Mouse (Mus musculus): ENCODE results near the gene Gm17606.
A peak's percentile ranks its signal among the peaks of the same experiment; 100 is the strongest.
"Not testable (repeated sequence)": the region's sequence is repeated elsewhere in the genome, so short reads cannot be mapped to it uniquely, and the experiment has no call there.

The Gm17606 gene

GRCm38 (mm10) chr14:54640946-54641304 is at the start of gene Gm17606:
TSS of gene Gm17606 (plus strand) at chr14:54640952.
- DNase-seq (ENCODE audit: low spot score), result no peak

DNA sequence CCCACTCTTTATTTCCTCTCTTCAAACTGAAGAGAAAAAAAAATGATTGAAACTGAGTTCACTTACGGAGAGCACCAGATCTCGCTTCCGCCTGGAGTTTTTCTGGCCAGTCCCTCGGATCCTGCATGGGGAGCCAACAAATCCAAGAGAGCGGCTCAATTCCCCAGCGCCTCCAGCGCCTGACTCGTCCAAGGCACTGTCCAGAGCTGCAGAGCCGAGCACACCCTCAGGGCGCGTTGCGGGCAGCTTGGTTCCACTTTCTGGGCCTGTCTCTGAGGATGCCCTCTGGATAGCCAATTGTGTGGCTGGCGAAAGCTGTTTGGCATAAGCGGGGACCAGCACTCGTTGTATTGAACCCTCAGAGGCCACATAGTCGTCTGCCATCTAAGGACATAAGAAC is 49.7 kb upstream of the Gm17606 start:
- DNase-seq (ENCODE audit: low spot score), result no peak

GRCm38 (mm10) chr14:54592319-54592934 is 48.3 kb upstream of the Gm17606 start:
- DNase-seq (ENCODE audit: low spot score), result no peak

GRCm38 (mm10) chr14:54594055-54594454 is 46.7 kb upstream of the Gm17606 start:
- no peak for DNase-seq (ENCODE audit: low spot score)

DNA sequence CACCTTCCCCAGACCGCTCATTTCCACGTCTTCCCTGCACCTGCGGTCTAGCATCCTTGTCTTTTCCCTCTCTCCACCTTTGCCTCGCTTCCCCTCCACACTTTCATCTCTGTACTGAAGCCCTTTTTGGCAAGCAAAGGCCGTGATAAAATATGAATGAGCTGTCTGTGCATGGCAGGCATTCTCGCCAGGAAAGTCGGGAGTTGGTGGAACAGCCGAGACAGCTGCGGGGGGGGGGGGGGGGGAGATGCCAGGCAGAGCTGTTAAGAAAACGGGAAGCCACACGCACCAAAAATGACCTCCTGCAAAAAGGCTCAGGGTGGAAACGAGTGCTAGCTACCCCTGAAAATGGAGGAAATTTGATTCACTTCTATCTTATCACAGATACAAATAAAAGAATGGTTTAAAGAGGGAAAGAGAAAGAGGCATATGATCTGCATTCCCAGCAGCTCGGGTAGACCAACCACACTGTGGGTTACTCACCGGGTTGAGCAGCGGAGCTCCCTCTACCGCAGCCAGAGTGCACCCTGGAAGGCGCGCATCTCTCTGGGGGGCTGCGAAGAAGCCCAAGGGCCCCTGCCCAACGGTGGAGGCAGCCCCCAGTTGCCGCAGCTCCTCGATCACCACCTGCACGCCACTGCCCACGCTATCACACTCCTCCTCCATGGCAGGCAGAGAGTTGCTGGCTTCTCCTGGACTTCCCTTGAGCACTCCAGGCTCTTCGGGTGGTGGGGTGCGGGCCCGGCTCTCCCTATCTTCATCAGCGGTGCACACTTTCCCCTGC is 45.9 kb upstream of the Gm17606 start:
- no peak for DNase-seq (ENCODE audit: low spot score)

DNA sequence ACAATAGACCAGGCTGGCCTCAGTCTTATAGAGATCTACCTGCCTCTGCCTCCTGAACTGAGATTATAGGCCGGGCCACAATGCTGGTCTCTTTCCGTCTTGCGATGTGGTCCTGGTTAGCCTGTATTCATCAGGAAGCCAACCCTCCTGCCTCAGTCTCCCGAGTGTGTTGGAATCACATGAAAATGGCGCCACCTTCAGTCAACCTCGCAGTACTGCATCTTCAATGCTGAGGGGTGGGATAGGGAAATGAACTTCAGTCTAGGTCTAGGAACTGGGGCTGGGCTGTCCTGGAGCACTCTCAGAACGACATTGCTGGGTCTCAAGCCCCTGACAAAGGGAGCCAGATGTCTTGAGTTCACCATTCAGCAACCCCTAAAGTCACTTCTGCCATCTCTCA is 43.7 kb upstream of the Gm17606 start:
- no peak for DNase-seq (ENCODE audit: low spot score)

DNA sequence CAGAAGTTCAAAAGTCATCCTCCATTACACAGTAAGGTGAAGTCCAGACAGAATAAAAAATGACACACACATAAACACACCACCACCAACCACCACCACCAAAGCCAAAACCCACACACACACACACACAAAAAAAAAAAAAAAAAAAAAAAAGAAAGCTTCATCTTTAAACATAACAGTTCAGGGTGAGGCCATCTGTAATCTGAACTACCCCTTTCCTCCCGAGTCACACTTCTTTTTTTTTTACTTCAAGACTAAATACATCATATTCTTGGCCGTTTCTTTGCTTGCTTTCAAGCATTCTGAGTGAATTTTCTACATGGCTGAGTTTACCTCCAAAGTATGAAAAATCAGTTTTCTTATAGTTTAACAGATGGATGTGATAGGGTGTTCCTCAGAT is 39.2 kb upstream of the Gm17606 start:
- no peak for DNase-seq (ENCODE audit: low spot score)

DNA sequence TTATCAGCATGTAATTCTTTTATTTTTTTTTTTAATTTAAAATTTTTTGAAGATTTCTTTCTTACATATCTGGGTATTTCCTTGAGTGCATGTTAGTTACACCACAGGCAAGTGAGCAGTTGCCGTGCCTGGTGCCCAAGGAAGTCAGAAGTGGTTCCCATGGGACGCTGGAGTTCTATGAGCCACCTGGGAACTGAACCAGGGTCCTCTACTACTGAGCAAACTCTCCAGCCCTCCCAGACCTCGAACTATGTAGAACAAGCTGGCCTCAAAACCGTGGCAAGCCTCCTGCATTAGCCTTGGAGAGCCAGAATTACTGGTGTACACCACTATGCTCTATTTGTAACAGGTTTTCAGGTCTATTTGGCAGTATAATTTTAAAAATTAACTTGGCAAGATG is 38.1 kb upstream of the Gm17606 start:
- DNase-seq (ENCODE audit: low spot score), result no peak

DNA sequence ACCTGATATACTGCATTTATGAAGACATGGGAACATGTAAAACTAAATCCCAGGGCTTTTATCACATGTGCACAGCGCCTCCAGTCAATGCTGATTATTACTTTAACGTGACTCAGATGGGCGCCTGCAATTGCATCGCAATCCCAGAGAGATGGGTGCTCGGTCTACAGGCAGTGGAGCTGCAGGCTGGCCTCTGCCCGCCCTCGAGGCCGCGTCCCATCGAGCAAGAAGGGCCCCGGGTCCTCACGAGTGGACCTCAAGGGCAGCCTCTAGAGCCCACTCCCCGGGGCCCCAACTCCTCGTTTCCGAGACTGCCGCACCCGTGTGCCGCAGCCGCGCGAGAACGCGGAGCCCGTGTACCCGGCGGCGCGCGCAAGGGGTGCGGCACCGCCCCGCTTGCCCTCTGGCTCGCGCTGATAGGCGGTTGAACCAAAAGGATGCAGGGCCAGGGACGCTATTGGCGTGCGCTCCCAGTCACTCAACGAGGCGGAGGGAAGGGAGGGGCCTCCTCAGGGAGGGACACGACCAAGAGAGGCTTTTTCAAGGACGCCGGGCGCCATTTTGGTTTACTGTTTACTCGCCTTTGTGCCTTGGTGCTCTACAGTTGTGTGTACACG is 37.6 kb upstream of the Gm17606 start:
- DNase-seq (ENCODE audit: low spot score), result peak; percentile 75

DNA sequence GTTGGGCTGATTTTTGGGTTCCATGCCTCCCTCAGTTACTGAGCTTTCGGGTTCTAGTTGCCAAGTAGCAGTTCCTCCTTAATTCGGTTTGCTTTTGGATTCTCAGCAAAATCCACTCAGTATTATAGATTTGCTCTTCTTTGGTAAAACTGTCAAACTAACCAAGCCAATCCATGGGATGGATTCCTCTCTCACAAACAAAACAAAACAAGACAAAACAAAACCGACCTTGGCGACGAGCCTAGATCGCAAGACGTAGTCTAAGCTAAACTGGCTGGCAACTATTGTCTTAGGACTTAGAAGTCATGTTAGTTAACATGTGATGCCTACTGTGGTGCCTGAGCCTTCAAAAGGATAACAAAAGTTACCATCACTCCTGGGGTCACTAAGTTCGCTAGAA is 37.1 kb upstream of the Gm17606 start:
- DNase-seq (ENCODE audit: low spot score), result no peak

DNA sequence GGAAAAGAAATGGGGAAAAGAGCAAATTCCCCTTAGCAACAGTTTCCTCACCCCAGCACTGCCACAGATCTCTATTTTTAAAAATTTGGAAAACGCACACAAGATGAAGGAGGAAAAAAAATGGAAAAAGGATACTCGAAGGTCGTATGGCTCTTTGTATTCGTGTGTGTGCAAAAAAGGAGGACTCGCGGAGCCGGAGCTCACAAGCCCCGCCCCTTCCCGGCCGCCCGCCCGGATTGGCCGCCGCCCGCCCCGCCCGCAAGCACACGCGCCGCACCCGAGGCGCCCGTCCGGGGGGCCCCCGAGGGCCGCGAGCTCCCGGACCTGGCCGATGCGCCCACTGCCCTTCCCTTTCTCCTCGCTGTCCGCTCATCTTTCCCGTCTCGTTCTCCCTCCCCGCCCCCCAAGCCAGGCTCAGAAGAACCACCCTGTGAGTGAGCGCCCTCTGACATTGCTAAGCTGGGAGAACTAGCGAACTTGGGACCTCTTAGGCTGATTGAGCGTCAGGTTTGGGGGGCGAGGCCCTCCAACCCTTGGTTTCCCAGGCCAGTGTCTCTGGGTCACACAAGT is 34.9 kb upstream of the Gm17606 start, which contains the start of gene 4931414P19Rik:
4931414P19Rik (minus strand) TSS at position 242 of the 570 bp plus-strand sequence.
- peak; percentile 39 for DNase-seq (ENCODE audit: low spot score)

- DNase-seq (ENCODE audit: low spot score), result no peak
These were observed 33.5 kb upstream of the Gm17606 start for GRCm38 (mm10) chr14:54607226-54607625.

GRCm38 (mm10) chr14:54609245-54609644 is 31.5 kb upstream of the Gm17606 start:
- no peak for DNase-seq (ENCODE audit: low spot score)

DNA sequence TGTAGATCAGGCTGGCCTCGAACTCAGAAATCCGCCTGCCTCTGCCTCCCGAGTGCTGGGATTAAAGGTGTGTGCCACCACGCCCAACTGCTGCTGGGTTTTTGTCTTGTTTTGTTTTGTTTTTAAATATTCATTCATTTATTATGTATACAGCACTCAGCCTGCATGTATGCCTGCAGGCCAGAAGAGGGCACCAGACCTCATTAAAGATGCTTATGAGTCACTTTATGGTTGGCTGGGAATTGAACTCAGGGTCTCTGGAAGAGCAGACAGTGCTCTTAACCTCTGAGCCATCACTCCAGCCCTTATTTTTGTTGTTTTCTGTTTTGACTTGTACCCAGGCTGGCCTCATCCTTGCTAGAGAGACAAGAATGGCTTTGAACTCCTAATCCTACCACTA is 30.8 kb upstream of the Gm17606 start:
- DNase-seq (ENCODE audit: low spot score), result no peak

- DNase-seq (ENCODE audit: low spot score), result peak; percentile 48
These were observed 30.1 kb upstream of the Gm17606 start for GRCm38 (mm10) chr14:54610648-54611047.

GRCm38 (mm10) chr14:54614130-54614529 is 26.6 kb upstream of the Gm17606 start:
- not testable (repeated sequence) for DNase-seq (ENCODE audit: low spot score)

DNA sequence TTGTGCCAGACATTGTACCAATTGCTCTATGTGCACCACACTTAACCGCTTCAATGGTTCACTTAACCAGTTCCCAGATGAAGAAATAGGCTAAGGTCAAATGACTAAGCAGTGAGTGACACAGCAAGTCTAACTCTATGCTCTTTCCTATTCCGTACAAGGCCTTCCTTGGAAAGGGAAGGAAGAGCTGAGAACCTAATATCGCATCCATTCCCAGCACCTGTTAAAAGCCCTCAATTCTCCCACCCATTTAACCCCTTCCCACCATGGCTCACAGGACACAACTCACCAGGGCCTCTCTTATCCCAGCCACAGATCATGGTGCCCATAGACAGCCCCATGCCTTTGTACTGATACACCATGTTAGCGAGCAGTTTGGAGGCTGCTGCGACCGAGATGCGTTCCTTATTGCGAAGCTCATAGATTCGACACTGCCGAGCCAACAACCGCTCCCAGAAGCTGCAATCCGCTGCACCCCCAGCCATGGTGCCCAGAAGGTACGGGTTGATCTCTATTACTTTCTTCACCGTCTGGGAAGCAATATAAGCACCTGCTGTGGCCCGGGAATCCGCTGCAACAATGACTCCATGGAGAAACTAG is 24.4 kb upstream of the Gm17606 start:
- DNase-seq (ENCODE audit: low spot score), result no peak

GRCm38 (mm10) chr14:54617152-54617896 is 23.4 kb upstream of the Gm17606 start:
- DNase-seq (ENCODE audit: low spot score), result no peak

- DNase-seq (ENCODE audit: low spot score), result peak; percentile 90
These were observed 22.8 kb upstream of the Gm17606 start, which contains the start of gene Psmb5 for GRCm38 (mm10) chr14:54617897-54618365. TSS of gene Psmb5 (minus strand) at chr14:54618022.

- DNase-seq (ENCODE audit: low spot score), result no peak
These were observed 19.6 kb upstream of the Gm17606 start, which contains the start of gene Psmb11 for GRCm38 (mm10) chr14:54621133-54621532. TSS of gene Psmb11 (plus strand) at chr14:54621433.

DNA sequence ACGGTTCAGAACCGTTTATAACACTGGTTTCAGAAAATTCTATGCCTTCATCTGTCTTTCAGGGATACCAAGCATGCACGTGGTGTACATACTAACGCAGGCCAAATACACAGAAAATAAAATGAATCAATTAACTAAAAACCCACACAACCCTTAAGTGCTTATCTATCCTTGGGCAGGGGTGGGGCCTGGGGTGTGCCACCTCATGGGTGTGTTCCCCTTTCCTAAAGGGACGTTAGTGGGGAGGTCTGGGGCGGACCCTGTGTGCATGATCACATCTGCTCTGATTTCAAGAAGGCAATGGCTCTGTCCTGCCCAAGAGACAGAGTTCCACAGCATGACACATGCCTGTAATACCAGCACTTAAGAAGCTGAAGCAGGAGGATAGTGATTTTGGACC is 17.4 kb upstream of the Gm17606 start:
- no peak for DNase-seq (ENCODE audit: low spot score)

All from layer of hippocampus, adult 9-10 months (tissue).